Mouse (Mus musculus): ENCODE measurements around the gene Iqschfp. TPM values are rescaled to one million over a fixed set of nuclear protein-coding genes. Genes with fewer than 3 reads are reported as not detected.

Iqschfp gene
- total RNA-seq, 4 experiments from 2014 or later = 5.7 to 17.5 (median 8.7) TPM

DNA sequence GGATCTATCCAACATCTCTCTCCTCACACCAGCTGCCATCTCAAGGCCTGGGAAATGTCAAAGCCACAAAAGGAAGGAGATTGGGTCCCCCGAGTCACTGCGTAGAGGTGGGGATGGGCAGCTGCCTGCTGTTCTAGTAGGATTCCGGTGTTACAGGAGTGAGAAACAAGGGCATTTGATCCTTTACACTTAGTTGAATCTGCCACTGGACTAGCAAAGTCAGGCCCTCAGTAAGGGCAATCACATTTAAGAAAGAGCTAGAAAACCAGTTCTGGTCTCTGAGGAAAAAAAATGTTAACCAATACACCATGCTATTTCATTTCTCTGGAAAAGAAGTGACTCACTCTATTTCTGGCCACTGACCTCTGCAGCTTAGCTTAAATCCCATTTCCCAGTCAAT is 738.8 kb downstream of the Iqschfp start:
- no peak for DNase-seq (ENCODE audit: low spot score in 2 of 2)

GRCm38 (mm10) chr3:68632714-68633113 is 740.7 kb downstream of the Iqschfp start:
- DNase-seq (ENCODE audit: low spot score in 2 of 2) = no peak

GRCm38 (mm10) chr3:68633577-68633976 is 741.5 kb downstream of the Iqschfp start:
- no peak for DNase-seq (ENCODE audit: low spot score in 2 of 2)

- DNase-seq (ENCODE audit: low spot score in 2 of 2) = no peak
Observed at GRCm38 (mm10) chr3:68637960-68638359, 745.9 kb downstream of the Iqschfp start.

- no peak for DNase-seq (ENCODE audit: low spot score in 2 of 2)
Observed at GRCm38 (mm10) chr3:68638703-68639102, 746.7 kb downstream of the Iqschfp start.

DNA sequence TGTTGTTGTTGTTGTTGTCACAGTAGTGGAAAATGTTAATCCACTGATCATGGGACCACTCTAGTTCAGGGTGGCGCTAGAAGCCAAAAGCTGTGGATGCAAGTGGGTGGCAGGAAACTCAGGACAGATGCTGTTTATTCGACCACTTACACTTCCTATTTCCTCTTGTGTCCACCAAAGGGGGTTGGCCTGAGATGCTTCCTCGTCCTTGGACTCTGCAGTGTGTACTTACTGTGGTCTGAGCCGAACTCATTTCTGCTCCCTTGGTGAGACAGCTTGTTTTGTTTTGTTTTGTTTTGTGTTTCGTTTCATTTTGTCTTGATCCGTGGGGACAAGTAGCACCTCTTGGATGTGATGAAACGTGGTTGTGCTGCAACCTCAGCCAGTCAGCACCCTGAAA is 750.9 kb downstream of the Iqschfp start:
- no peak for DNase-seq (ENCODE audit: low spot score in 2 of 2)

- DNase-seq (ENCODE audit: low spot score in 2 of 2) = no peak
Observed at GRCm38 (mm10) chr3:68646387-68647130, 754.5 kb downstream of the Iqschfp start.

- DNase-seq (ENCODE audit: low spot score in 2 of 2) = no peak
Observed at GRCm38 (mm10) chr3:68647282-68647681, 755.2 kb downstream of the Iqschfp start.

DNA sequence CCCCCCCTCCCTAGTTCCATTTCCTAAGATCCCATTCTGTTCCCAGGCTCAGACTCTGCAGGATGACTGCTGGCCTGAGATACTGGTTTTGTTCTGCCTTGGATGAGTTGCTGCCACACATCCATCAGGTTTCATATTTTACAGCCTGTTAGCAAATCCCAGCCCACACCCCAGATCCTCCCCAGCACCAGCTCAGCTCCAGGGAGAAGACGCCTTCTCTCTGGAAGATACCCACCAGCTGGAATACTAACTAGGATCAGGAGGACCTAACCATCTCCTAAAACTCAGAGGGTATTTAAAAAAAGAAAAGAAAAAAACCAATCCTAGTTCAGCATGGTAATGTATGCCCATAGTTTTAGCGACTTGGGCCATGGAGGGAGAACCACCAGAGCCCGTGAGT is 758.2 kb downstream of the Iqschfp start:
- no peak for DNase-seq (ENCODE audit: low spot score in 2 of 2)

DNA sequence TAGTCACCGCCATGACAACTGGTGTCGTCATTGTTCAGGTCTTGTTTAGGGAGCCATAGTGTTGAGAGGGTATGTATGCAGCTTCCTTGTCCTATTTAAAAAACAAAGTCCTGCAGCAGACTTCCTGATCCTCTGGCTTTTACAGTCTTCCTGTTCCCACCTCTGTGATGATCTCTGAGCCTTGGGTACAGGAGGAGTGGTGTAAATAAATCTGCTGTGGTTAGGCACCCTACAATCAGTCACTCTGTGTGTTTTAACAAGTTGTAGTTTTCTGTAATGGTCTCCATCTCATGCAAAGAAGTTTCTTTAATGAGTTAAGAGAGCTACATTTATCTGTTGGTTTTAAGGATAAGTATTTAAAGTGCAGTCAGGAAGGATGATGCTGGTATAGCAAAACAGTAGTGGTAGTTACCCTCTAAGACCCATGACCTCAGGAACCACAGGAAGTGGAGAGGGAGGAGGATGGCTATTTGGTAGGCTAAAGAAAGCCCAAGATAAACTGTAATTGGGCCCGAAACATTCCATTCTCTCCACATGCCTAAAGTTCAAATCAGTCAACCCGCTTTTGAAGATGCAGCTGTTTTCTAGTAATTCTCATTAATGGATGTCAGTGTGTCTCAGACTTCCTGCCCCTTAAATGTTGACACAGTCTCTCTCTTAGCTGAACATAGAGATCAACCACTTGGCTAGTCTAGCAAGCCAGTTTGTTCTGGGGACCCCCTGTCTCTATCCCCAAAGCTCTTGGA is 764.7 kb downstream of the Iqschfp start:
- no peak for DNase-seq (ENCODE audit: low spot score in 2 of 2)

DNA sequence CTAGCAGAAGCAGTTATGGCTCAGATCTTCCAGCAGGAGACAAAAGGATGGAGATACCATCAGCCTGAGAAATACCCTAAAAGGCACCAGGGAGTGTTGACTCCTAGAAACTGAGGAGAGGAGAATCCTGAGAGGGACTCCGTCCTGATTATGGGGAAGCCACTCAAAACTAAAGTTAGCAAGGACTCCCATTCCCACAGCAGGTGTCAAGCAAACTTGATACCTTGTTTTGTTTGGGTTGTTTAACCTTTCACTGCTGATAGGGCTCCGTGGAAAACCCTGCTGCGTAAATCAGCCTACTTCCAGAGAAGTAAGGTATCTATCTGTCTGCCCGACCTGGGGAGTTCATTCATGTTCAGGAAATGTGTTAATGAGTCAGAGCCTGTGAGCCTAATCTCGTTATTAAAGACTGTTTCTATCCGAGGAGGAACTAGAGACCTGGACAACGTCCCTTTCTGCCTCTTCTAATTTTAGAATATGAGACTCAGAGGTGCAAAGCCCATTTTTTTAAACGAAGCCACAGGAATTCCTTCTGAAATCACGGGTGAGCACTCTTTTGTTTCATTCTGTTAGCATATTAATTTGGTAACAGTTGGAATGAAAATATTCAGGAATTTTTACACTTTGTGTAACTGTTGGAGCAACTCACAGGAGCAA is 765.7 kb downstream of the Iqschfp start:
- no peak for DNase-seq (ENCODE audit: low spot score in 2 of 2)

DNA sequence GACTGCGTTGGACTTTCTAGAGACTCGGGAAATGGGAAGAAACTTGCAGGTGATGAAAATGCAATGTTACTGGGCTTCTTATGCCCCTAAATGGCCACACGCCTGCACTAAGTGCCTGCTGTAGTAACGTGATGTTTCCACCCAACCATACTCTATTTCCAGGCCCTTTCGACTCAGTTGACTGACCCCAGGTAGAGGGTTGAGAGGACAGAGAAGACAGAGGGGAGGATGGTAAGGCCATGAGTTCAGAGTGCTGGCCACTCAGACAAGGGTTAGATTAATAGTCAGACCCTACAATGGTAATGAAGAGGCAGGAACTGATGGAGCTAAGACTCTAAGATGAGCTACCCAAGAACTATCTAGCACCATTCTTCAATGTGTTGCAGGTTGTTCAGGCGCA is 768.0 kb downstream of the Iqschfp start:
- no peak for DNase-seq (ENCODE audit: low spot score in 2 of 2)

DNA sequence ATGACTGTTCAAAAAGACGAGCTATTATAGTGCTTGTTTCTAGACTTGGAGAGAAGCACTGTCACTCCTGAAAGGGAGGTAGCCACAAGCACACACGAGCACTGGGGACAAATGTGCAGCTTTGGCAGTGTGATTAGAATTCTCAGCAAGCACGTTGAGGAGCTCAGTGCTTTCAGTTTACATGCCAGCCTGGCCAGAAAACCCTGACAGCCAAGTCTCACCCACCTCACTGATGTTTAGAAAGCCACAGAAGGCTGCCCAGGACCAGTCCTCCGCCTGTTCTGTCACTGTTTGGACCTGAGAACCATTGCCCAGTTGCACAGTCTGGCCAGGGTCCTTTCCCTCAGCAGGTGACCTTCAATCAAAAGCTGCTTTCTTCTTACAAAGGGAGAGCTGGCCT is 768.5 kb downstream of the Iqschfp start:
- peak in 1 of 2 experiments; percentile 36 for DNase-seq (ENCODE audit: low spot score in 2 of 2)

DNA sequence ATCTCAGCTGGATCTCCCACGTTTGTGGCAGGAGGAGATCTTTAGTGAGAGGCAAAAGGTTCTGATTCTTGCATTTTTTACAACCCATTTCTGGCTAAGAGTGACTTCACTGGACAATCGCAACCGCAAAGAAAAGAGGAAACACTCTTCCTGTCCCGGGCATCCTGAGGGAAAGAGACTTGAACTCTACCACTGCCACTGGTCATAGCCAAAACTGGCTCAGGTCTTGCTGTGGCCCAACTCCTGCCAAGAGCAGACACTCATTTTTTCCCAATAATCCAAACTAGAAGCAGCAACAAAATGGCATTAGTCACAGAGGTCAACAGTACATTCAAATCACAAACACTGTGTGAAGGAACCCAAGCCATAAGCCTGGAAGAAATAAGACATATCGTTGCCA is 770.4 kb downstream of the Iqschfp start:
- DNase-seq (ENCODE audit: low spot score in 2 of 2) = no peak

DNA sequence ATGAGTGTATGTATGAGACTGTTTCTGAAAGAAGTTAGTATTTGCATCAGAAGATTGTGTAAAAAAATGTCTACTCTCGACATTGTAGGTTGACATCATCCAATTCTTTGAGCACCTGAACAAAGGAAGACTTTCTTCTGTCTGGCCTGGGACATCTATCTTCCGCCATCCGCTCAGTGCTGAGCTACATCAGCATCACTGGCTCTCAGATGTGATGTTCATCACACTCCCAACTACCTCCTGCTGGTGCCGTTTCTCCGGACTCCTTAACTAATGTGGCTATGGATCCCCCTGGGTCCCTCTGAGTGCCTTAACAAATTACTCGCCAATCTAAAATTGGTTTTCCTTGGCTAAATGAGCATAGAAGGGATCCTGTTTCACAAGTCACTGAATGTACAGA is 772.3 kb downstream of the Iqschfp start:
- DNase-seq (ENCODE audit: low spot score in 2 of 2) = no peak

DNA sequence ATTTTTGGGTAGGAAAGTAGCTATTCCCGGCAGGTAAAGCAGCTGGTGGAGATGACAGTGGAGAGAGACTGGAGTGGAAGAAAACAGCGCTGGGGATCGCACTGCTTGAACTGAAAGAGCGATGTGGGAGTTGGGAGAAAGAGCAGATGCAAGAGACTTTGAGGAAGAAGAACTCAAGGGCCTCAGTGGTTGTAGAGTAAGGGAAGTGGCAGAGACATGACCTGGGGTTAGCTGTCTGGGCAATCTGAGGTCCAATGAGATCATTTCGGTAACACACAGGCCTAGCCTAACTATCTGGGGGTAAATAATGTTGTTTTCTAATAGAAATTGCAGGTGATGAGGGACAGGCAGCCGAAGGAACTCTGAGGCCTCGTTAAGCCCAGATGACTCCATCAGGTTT is 774.3 kb downstream of the Iqschfp start:
- no peak for DNase-seq (ENCODE audit: low spot score in 2 of 2)

DNA sequence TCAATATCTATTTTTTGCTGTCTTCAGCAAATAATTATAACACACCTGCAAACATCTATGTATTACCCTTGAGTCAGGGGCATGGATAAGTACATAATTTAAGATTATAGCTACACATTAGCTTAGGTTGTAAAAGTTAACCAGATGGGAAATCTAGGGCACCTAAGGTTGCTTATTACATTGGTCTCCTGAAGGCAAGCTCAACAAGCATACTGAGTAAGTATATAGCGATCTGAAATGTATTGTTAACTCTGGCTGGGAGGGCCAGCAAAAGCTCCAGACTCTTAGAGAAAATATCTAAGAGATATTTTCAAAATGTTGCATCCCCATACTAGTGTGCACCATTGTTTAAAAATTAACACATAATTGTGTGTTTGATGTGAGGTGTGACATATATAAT is 775.8 kb downstream of the Iqschfp start:
- DNase-seq (ENCODE audit: low spot score in 2 of 2) = no peak

- no peak for DNase-seq (ENCODE audit: low spot score in 2 of 2)
Observed at GRCm38 (mm10) chr3:68669418-68669974, 777.5 kb downstream of the Iqschfp start.

GRCm38 (mm10) chr3:68674721-68675120 is 782.7 kb downstream of the Iqschfp start:
- no peak for DNase-seq (ENCODE audit: low spot score in 2 of 2)

DNA sequence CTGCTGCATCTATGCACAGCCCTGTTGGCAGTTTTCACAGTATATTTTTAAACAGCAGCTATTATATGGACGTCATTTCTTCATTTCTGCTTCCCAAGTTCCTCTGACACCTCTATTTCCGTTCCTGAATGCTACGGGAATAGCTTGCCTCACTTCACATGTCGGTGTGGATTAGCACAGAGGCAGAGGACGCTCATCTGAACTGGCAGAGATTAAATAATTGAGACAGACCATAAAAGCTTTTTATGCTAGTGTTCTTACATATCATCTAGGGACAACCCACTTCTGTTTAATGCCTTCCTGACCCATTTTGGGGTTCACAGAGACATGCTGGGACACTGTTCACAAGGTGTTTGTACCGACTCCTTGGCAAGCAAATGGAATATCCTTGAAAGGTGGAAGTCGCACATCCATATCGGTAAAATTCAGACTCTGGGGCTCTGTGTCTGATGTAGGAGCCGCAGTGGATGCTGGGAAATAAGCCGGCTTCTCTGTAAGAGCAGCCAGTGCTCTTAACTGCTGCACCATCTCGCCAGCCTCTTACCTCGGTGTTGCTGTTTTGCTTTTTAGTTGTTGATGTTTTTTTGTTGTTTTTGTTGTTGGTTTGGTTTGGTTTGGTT is 783.3 kb downstream of the Iqschfp start:
- peak in 1 of 2 experiments; percentile 56 for DNase-seq (ENCODE audit: low spot score in 2 of 2)
